Mouse (Mus musculus): ENCODE data around the gene Isg20l2. TPM values are rescaled to one million over a fixed set of nuclear protein-coding genes. Genes with fewer than 3 reads are reported as not detected.

Gene Isg20l2
- polyA plus RNA-seq, 1 experiment from 2014 or later, result 38.5 TPM

GRCm38 (mm10) chr3:87988068-87988467, 58.0 kb downstream of the Isg20l2 start:
- no peak for TF ChIP-seq CTCF (IDR thresholded peaks at IDR 0.05)
- ChIA-PET CTCF (interaction anchor here (1.1 to 18.5 kb wide), 8 partner anchors 10 to 87 kb away, joined by 3 to 437 read pairs (median 6); partner anchors contain the start of gene Nes), POLR2A (interaction anchor here (0.8 to 9.4 kb wide), 3 partner anchors 16 to 52 kb away, joined by 3 to 96 read pairs (median 5); partner anchors contain the start of gene Nes)
- DNase-seq (ENCODE audit: low read depth, low spot score), result no peak
- H3K27me3 ChIP-seq, result peaks cover 31% of the 10 kb centered on the region
- in situ Hi-C loops (cut with MboI; ENCODE audit: low pct_unique_long_range_greater_than_20kb), result loop anchor here (5.0 kb wide), 1 partner anchor 46 kb away; no protein-coding TSS in a partner anchor
- no peak for ATAC-seq

- TF ChIP-seq CTCF (IDR thresholded peaks at IDR 0.05), result no peak
These were observed 59.8 kb downstream of the Isg20l2 start for GRCm38 (mm10) chr3:87989935-87990334.

More at GRCm38 (mm10) chr3:87989935-87990334, 59.8 kb downstream of the Isg20l2 start:
- POLR2A ChIA-PET, result interaction anchor here (1.9 kb wide), 1 partner anchor 20 kb away, joined by 7 read pairs; the partner anchor contains the start of gene Nes
- H3K27me3 ChIP-seq, result peaks cover 45% of the 10 kb centered on the region
- CTCF ChIA-PET, result interaction anchor here (1.1 to 18.5 kb wide), 4 partner anchors 12 to 54 kb away, joined by 3 to 437 read pairs (median 8); partner anchors contain the start of gene Nes
- in situ Hi-C loops (cut with MboI; ENCODE audit: low pct_unique_long_range_greater_than_20kb), result loop anchor here (5.0 kb wide), 1 partner anchor 48 kb away; no protein-coding TSS in a partner anchor
- DNase-seq (ENCODE audit: low read depth, low spot score) (no peak), ATAC-seq (no peak)

Other genes with a start within 250 kb of the Isg20l2 start
- gene Lrrc71, start 181.7 kb upstream of the Isg20l2 start, polyA plus RNA-seq (2021), result 0.12 TPM
- gene Ntrk1, start 135.2 kb upstream of the Isg20l2 start, polyA plus RNA-seq (2021), result not detected
- 0.06 TPM for gene Insrr, start 133.4 kb upstream of the Isg20l2 start, polyA plus RNA-seq (2021)
- 2.8 TPM for gene Pear1, start 106.0 kb upstream of the Isg20l2 start, polyA plus RNA-seq (2021)
- not detected for gene Sh2d2a, start 83.6 kb upstream of the Isg20l2 start, polyA plus RNA-seq (2021)
- 72.2 TPM for gene Prcc, start 44.7 kb upstream of the Isg20l2 start, polyA plus RNA-seq (2021)
- gene Hdgf, start 24.0 kb upstream of the Isg20l2 start, polyA plus RNA-seq (2021), result 503 TPM
- gene Mrpl24, start 10.8 kb upstream of the Isg20l2 start, polyA plus RNA-seq (2021), result 166 TPM
- 24.6 TPM for gene Rrnad1, start 403 bp downstream of the Isg20l2 start, polyA plus RNA-seq (2021)
- 0.59 TPM for gene Crabp2, start 18.4 kb downstream of the Isg20l2 start, polyA plus RNA-seq (2021)
- 45.0 TPM for gene Nes, start 40.8 kb downstream of the Isg20l2 start, polyA plus RNA-seq (2021)
- gene Bcan, start 69.9 kb downstream of the Isg20l2 start, polyA plus RNA-seq (2021), result 0.28 TPM
- 0.32 TPM for gene Hapln2, start 97.3 kb downstream of the Isg20l2 start, polyA plus RNA-seq (2021)
- 32.8 TPM for gene Gpatch4, start 112.8 kb downstream of the Isg20l2 start, polyA plus RNA-seq (2021)
- gene Naxe, start 128.2 kb downstream of the Isg20l2 start, polyA plus RNA-seq (2021), result 198 TPM
- gene Ttc24, start 148.0 kb downstream of the Isg20l2 start, polyA plus RNA-seq (2021), result not detected
- gene Iqgap3, start 151.7 kb downstream of the Isg20l2 start, polyA plus RNA-seq (2021), result 55.8 TPM
- gene Mef2d, start 212.1 kb downstream of the Isg20l2 start, polyA plus RNA-seq (2021), result 62.7 TPM